Mouse (Mus musculus) embryonic stem cell, embryonic (primary cell): ENCODE measurements around the gene Accs.

Source experiments
- CTCF ChIA-PET, 4 experiments: fragments of 300-600 bp in 2 of 4; fragments of 350-600 bp in 2 of 4; sonication (Branson Sonifier 250); formaldehyde crosslinking; loops; one replicate each; lab custom pipeline; 2022; ENCODE audit warnings: inconsistent platforms in 2 of 4; lab: Charles Lee
- POLR2A ChIA-PET, 4 experiments: fragments of 300-600 bp in 2 of 4; fragments of 350-600 bp in 2 of 4; sonication (Branson Sonifier 250); formaldehyde crosslinking; loops; one replicate each; lab custom pipeline; 2022; ENCODE audit warnings: antibody characterized with exemption in 4 of 4, inconsistent platforms in 1 of 4; lab: Charles Lee

Gene Accs

DNA sequence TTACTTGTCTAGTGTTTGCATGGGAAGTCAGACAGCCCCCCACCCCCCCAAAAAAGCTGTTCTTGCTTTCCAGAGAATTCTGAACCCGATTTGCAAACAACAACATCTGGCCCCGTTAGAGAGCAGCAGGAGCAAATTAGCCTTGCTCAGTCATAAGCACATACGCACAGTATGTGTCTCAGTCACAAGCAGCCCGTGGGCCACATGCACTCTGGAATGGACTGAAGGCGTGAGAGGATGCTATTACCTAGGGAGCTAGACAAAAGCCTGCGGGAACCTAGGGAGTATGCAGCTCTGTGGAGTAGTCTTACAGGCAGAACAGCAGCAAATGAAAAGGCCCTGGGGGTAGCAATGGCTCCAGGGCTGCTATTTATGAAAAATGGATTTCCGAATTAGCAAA, 22.5 kb upstream of the Accs start:
- POLR2A ChIA-PET: interaction anchor here in 3 of 4 experiments (0.6 to 3.5 kb wide), 13 partner anchors 11 to 410 kb away, joined by 3 to 12 read pairs (median 4); partner anchors contain the start of gene Accs (in 1 of the 3)
- CTCF ChIA-PET: interaction anchor here in 3 of 4 experiments (0.6 to 6.1 kb wide), 10 partner anchors 11 to 1262 kb away, joined by 3 to 50 read pairs (median 5); no protein-coding TSS in a partner anchor

DNA sequence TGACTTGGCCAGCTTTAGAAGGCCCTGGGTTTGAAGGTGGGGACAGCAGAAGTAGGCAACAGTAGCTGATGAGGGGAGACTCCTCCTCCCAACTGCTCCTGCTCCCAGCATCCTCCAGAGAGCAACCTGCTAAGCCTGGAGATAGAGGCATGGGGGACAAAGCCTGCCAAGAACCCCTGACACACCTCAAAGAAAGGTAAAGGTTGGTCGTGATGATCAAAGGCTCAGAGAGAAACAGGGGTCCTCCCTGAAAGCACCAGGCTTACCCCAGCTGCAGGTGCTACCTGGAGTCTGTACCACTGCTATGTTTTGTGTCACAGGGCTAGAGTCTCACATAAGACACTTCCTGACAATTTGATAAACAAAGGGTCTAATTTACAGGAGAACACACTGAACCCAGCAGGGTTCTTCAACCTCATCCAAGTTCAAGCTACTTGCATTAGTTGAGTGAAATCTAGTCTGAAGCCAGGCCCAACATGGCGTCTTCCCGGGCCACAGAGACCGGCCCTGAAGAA, 21.7 kb upstream of the Accs start:
- ChIA-PET CTCF (interaction anchor here (0.6 to 6.1 kb wide), 12 partner anchors 12 to 371 kb away, joined by 3 to 50 read pairs (median 6); partner anchors contain the start of gene Accs (in 1 of the 4)), POLR2A (interaction anchor here in 2 of 4 experiments (0.6 to 3.5 kb wide), 13 partner anchors 8 to 183 kb away, joined by 3 to 15 read pairs (median 4); partner anchors contain the start of gene Accs (in 1 of the 2))

DNA sequence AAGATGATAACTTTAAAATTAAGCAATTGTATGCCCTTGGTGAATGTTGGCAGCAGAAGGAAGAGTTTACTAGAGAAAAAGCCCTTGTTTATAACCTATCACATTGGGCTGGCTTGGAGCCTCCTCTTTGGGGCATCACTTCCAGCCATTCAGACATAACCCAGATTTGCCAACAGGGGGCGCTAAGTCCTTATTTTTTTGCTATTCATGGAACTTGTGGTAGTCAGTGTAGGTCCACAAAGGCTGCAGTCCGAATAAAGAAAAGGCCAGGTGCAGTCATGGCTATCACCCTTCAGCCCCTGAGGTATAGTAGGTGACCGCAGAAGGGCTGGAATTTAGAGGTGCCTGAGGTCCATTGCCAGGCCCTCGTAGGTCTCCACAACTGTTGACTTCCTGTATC, 21.1 kb upstream of the Accs start:
- ChIA-PET CTCF (interaction anchor here (0.8 to 6.1 kb wide), 8 partner anchors 13 to 131 kb away, joined by 3 to 50 read pairs (median 8); no protein-coding TSS in a partner anchor), POLR2A (interaction anchor here in 2 of 4 experiments (0.9 to 3.5 kb wide), 11 partner anchors 12 to 171 kb away, joined by 3 to 15 read pairs (median 4); partner anchors contain the start of gene Accs (in 1 of the 2))

DNA sequence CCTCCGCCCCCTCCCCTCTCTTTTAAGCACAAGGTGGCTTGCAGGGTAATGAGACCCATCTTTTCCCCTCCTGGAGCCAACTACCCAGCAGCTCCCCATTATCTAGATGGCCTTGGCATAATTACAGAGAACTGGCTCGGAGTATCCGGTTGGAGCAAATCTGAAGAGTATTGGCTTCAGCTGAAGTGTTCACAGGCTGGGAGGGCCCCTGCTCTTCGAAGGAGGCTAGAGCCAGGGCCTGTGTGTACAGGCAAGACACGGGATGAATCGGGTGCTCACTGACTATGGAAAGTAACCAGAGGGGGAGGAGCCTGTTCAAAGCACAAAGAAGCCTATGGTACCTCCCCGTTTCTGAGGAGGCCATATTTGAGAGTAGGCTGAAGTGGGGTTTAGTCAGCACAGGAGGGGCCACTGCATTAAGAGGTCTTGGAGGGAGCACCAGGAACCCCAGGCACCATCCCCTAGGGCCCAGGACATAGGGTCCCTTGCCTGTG, 19.4 kb upstream of the Accs start, which contains the start of gene Accsl:
Gene Accsl, minus strand, starts transcription at position 51 of the 494 bp plus-strand sequence.
- POLR2A ChIA-PET: interaction anchor here in 3 of 4 experiments (0.6 to 3.0 kb wide), 43 partner anchors 8 to 566 kb away, joined by 3 to 17 read pairs (median 4); partner anchors contain the start of genes Accs (in 3 of the 3), Alkbh3 (in 1 of the 3), Ext2 (in 1 of the 3) and Gm13889 (in 1 of the 3)
- CTCF ChIA-PET: interaction anchor here (0.5 to 6.1 kb wide), 22 partner anchors 11 to 408 kb away, joined by 3 to 50 read pairs (median 3); partner anchors contain the start of genes Accs (in 1 of the 4), Ext2 (in 1 of the 4) and Gm13889 (in 1 of the 4)

DNA sequence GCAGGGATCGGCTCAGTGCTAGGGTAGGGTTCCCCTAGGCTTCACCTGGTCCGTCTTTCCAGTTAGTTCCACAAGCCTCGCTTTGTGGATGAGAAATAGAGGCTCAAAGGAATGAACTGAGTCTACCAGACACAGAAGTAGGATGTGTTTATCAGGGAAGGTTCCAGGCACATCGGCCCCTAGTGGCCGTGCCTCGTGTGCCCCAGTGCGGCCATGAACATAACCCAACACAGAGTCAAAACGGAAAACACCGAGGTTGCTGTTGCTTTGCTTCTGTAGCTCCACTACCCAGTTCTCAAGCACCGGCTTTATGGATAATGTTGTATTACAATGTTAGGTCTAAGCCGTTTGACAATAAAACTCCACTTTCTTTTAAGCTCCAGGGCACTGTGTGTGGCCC, 18.8 kb upstream of the Accs start:
- CTCF ChIA-PET: interaction anchor here (0.6 to 6.1 kb wide), 20 partner anchors 11 to 407 kb away, joined by 3 to 50 read pairs (median 3); partner anchors contain the start of genes Accs (in 1 of the 4), Ext2 (in 1 of the 4) and Gm13889 (in 1 of the 4)
- POLR2A ChIA-PET: interaction anchor here in 3 of 4 experiments (0.6 to 3.0 kb wide), 45 partner anchors 8 to 566 kb away, joined by 3 to 17 read pairs (median 4); partner anchors contain the start of genes Accs (in 3 of the 3), Alkbh3 (in 1 of the 3), Ext2 (in 1 of the 3) and Gm13889 (in 1 of the 3)

DNA sequence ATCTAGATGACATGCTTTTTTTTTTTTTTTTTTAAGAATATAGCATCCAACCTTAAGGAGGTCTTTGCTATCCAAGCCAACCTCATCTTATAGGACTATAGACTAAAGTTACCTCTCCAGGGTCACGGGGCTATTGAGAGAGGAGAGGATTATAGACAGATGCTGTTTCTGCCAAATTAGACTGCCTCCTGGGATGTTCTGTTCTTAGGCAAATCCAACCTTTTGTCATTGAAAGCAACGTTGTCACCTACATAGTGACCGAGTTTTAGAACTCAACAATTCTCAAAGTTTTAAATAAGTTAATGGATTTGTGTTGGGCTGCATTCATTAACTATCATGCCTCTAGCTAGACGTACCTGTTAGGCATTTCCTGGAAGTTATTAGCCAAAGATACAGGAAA, 13.5 kb upstream of the Accs start:
- CTCF ChIA-PET: interaction anchor here in 2 of 4 experiments (0.7 to 1.2 kb wide), 2 partner anchors 13 to 81 kb away, joined by 3 to 5 read pairs; partner anchors contain the start of gene Accs (in 1 of the 2)
- POLR2A ChIA-PET: interaction anchor here (0.5 to 1.9 kb wide), 8 partner anchors 8 to 402 kb away, joined by 3 to 7 read pairs (median 3); partner anchors contain the start of gene Accs (in 2 of the 4)

DNA sequence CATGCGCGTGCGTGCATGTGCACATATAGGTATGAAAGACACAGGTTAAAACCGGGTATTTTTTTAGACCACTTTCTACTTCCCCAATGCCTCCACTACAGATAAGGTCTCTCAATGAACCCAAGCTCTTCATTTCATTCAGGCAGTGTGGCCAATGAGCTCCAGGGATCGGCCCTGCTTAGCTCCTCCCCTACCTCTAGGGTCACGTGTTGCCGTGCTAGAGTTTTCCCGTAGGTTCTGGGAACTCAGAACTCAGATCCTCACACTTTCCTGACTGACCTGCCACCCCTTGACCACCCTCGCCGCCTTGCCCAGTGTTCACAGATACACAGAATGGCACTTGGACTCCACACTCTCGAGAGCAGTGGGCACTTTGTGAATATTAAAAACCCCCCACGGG, 9.1 kb upstream of the Accs start:
- ChIA-PET CTCF (interaction anchor here in 3 of 4 experiments (0.6 to 1.9 kb wide), 4 partner anchors 9 to 386 kb away, joined by 3 to 5 read pairs (median 3); partner anchors contain the start of genes Accs (in 2 of the 3) and Accsl (in 1 of the 3)), POLR2A (interaction anchor here in 3 of 4 experiments (1.0 to 2.2 kb wide), 7 partner anchors 9 to 35 kb away, joined by 3 to 14 read pairs (median 5); partner anchors contain the start of genes Accs (in 2 of the 3) and Accsl (in 1 of the 3))

DNA sequence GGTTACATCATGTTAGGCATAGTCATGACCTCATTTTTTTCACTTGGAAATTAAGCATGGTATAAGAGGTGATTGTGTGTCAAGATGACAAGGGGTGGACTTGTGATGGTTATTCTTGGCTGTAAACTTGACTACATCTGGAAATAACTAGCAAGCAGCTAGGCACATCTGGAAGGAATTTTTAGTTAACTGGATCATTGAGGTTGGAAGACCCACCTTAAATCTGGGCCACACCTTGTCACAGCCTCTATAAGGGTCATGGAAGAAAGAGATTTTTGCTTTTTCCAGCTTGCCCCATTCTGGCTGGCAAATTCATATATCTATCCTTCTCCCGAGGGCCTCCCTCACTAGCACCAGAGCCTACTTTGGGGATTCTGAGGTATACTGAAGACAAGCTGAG, 1.6 kb upstream of the Accs start:
- ChIA-PET POLR2A (no interaction called here), CTCF (no interaction called here)

DNA sequence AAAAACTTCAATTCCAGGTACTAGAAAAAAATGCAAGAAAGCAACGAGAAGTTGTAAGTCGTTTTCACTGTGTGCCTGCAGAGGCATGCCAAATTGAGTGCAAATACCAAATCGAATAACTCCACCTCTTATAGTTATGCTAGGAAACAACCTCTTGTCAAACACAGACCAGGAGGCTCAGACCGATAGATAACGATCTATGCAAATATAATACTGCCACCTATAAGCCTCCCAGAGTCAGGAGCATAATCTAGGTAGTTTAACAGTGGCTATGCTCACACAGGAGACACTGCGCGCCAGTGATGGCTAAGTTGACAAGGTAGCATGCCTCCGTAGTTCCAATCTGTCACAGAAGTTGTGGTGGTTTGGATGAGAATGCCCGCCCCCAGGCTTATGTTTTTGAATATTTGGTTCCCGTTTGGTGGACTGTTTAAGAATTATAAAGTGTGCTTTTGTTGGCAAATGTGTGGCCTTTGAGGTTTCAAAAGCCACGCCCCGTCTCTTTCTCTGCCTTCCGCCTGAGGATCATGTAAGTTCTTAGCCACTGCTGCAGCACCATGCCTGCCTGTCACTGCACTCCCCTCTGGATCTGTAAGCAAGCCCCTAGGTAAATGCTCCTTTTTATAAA, 688 bp upstream of the Accs start:
- ChIA-PET CTCF (interaction anchor here (0.5 to 1.8 kb wide), 27 partner anchors 8 to 633 kb away, joined by 3 to 9 read pairs (median 4); partner anchors contain the start of genes Ext2 (in 3 of the 4), Accsl (in 1 of the 4) and Gm13889 (in 1 of the 4)), POLR2A (interaction anchor here (0.5 to 3.2 kb wide), 42 partner anchors 8 to 669 kb away, joined by 3 to 20 read pairs (median 5); partner anchors contain the start of genes Accsl (in 3 of the 4), Ext2 (in 1 of the 4) and Hsd17b12 (in 1 of the 4))

DNA sequence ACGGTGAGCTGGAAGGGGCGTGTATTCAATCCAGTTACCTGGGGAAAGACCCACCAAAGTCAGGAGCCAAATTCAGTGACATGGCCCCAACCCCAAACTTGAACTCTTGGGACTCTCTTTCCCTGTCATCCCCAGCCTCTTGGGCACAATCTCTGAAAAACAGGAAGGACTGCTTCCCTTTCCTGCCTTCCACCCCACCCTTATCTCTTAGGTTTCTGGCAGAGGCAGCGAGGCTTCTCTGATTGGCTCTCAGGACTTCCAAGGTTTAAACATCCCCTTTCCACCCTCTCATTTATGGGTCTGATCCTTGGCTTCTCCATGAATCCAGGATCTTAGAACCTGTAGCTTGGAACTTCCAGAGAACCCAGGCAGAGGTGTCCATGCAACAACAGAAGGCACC, 8.4 kb downstream of the Accs start:
- ChIA-PET POLR2A (no interaction called here), CTCF (interaction anchor here in 1 of 4 experiments (2.8 kb wide), 1 partner anchor 18 kb away, joined by 15 read pairs; the partner anchor contains the start of gene Ext2)

DNA sequence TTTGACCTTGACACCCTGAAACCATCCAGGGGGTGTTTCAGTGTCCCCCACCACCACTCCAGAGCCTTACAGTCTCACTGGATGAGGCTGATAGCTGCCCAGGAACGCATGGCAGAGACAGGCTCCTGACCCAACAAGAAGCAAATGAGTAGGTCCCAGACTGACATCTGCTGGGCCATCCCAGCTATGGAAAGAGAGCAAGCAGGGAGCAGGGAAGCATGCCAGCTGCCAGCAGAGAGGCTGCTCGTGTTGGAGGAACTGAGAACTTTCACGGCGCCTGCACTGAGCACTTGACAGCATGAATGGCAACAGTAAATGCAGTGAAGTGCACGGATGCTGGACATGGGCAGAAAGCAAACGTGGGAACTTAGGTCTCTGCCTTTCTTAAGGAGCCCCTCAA, 9.6 kb downstream of the Accs start:
- CTCF ChIA-PET: interaction anchor here in 3 of 4 experiments (1.1 to 1.7 kb wide), 3 partner anchors 17 to 370 kb away, joined by 3 to 4 read pairs (median 3); no protein-coding TSS in a partner anchor
- POLR2A ChIA-PET: interaction anchor here in 1 of 4 experiments (4.0 kb wide), 1 partner anchor 10 kb away, joined by 18 read pairs; the partner anchor contains the start of gene Accs

DNA sequence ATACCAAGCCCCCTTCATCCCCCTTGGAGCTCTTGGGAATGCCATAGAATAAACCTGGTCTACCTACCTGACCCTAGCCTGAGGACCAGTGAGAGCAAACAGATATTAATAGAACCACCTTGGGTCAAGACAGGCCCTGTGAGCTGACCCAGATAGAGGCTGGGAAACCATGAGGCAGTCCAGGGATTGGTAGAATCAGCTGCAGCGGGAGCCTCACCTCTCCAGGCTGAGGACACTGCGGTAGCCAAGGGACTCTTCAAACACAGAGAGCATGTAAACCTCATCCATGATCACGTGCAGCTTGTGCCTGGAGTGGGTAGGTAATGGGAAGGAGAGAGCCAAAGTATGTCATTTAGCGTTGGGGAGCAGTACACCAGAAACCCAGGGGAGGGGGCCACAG, 10.8 kb downstream of the Accs start:
- POLR2A ChIA-PET: interaction anchor here in 2 of 4 experiments (0.6 to 4.8 kb wide), 4 partner anchors 10 to 122 kb away, joined by 4 to 20 read pairs (median 12); partner anchors contain the start of gene Accs (in 2 of the 2)
- CTCF ChIA-PET: interaction anchor here (0.5 to 2.9 kb wide), 7 partner anchors 11 to 369 kb away, joined by 3 to 16 read pairs (median 3); partner anchors contain the start of gene Accs (in 2 of the 4)

DNA sequence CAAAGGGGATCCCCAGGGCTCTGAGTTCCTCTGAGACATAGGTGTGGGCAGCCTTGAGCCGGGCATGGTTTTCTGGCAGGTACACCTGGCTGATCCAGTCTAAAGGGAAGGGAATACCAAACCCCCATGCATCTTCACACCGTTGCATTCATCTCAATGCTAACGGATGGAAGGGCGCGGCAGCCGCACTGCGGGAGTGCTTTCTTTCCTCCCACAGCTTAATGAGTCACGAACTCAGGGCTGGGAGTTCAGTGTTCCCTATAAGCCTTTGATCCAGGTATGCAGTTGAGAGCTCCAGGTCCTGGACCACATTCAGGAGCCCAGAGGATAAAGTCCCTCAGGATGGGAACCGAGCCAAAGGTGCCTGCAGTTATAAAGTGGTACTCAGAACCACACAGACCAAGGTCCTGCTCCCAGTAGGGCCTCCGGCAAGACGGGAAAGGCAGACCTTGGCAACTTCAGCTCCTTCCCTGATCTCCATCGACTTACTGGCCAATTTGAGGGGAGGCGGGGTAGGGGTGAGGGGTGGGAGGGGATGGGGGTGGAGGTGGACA, 13.4 kb downstream of the Accs start:
- POLR2A ChIA-PET: interaction anchor here in 3 of 4 experiments (0.6 to 4.8 kb wide), 13 partner anchors 8 to 322 kb away, joined by 3 to 20 read pairs (median 4); partner anchors contain the start of genes Accs (in 3 of the 3), Ext2 (in 1 of the 3) and Hsd17b12 (in 1 of the 3)
- CTCF ChIA-PET: interaction anchor here in 3 of 4 experiments (0.6 to 5.6 kb wide), 12 partner anchors 13 to 503 kb away, joined by 3 to 125 read pairs (median 4); partner anchors contain the start of gene Ext2 (in 2 of the 3)

DNA sequence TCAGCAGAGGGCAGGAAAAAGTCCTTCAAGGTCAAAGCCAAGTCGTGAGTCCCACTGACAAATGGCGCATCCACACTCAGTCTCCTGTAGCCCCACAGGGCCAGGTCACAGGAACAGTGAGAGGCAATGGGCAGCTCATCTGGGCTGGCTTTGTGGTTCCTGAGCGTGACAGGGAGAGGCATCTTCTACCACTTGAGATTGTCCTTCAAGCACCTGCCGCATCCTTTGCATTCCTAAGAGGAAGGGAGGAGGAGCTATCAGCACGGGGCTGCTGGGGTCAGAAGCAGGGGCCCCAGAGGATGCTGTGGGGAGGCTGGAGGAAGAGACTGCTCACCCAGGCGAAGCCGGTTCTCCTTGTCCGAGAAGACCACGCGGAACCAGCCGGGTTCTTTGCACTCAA, 14.1 kb downstream of the Accs start:
- POLR2A ChIA-PET: interaction anchor here in 3 of 4 experiments (0.7 to 4.8 kb wide), 12 partner anchors 9 to 167 kb away, joined by 3 to 20 read pairs (median 4); partner anchors contain the start of genes Accs (in 3 of the 3) and Ext2 (in 1 of the 3)
- CTCF ChIA-PET: interaction anchor here (0.6 to 5.6 kb wide), 12 partner anchors 12 to 503 kb away, joined by 3 to 125 read pairs (median 4); partner anchors contain the start of gene Ext2 (in 2 of the 4)

DNA sequence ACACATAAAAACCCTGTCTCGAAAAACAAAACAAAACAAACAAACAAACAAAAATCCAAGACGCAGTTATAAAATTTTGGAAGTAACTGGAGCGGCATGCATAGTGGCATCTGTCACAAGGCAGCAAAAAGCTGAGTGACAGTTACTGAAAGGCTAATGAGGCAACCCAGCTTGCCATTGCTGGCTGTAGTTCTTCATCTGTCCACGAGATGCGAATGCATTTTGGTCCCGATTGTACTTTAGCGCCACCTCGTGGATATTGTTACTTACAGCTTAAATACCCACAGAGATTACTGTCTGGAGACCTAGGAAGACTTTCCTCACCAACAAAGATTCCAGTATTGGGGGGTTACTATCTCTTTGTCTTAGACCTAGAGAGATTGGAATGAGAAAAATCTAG, 26.2 kb downstream of the Accs start:
- ChIA-PET POLR2A (interaction anchor here (0.5 to 2.3 kb wide), 17 partner anchors 9 to 704 kb away, joined by 3 to 20 read pairs (median 5); partner anchors contain the start of gene Accs (in 2 of the 4)), CTCF (interaction anchor here (0.6 to 2.1 kb wide), 81 partner anchors 9 to 1722 kb away, joined by 3 to 125 read pairs (median 5); partner anchors contain the start of genes Accs (in 2 of the 4), Accsl (in 1 of the 4), Api5 (in 1 of the 4) and Cd82 (in 1 of the 4))
